Mouse (Mus musculus): ENCODE results near the gene Rasl11a. TPM values are rescaled to one million over a fixed set of nuclear protein-coding genes. Genes with fewer than 3 reads are reported as not detected.

Gene Rasl11a
- polyA plus RNA-seq, 1 experiment from 2014 or later, result 10.2 TPM

GRCm38 (mm10) chr5:146857620-146858019 is 12.7 kb downstream of the Rasl11a start:
- Histone ChIP-seq H3K36me3 (ENCODE audit: control insufficient read depth, insufficient read depth, low read length) (no peaks in the 10 kb centered on the region), H3K9ac (ENCODE audit: low read depth, low read length) (no peak overlapping the region), H3K9me3 (replicated peaks; ENCODE audit: control insufficient read depth, low read length, poor library complexity, severe bottlenecking) (no peaks in the 10 kb centered on the region), H3K27me3 (ENCODE audit: control insufficient read depth, insufficient read depth, low read depth, low read length) (no peaks in the 10 kb centered on the region), H3K4me1 (ENCODE audit: control insufficient read depth, insufficient read depth, low read length) (no peaks in the 10 kb centered on the region), H3K4me2 (ENCODE audit: low read length) (no peak overlapping the region), H3K27ac (ENCODE audit: low read length) (no peak overlapping the region), H3K4me3 (ENCODE audit: low read depth, low read length) (no peak overlapping the region)
- ATAC-seq, result no peak
- WGBS, result 82% methylated on average over 8 of the region's 8 CpGs

GRCm38 (mm10) chr5:146858772-146859171 is 13.9 kb downstream of the Rasl11a start:
- no peaks in the 10 kb centered on the region for H3K4me1 ChIP-seq (ENCODE audit: control insufficient read depth, insufficient read depth, low read length)
- H3K4me2 ChIP-seq (ENCODE audit: low read length), result no peak overlapping the region
- H3K9ac ChIP-seq (ENCODE audit: low read depth, low read length), result no peak overlapping the region
- H3K9me3 ChIP-seq (replicated peaks; ENCODE audit: control insufficient read depth, low read length, poor library complexity, severe bottlenecking), result no peaks in the 10 kb centered on the region
- H3K27me3 ChIP-seq (ENCODE audit: control insufficient read depth, insufficient read depth, low read depth, low read length), result no peaks in the 10 kb centered on the region
- 0 out of 2 replicates have a peak, but pooled peaks have one; percentile 45 for ATAC-seq
- H3K27ac ChIP-seq (ENCODE audit: low read length), result no peak overlapping the region
- 78% methylated on average over 9 of the region's 9 CpGs for WGBS
- H3K36me3 ChIP-seq (ENCODE audit: control insufficient read depth, insufficient read depth, low read length), result no peaks in the 10 kb centered on the region
- no peak overlapping the region for H3K4me3 ChIP-seq (ENCODE audit: low read depth, low read length)

GRCm38 (mm10) chr5:146859246-146859645 is 14.4 kb downstream of the Rasl11a start:
- H3K4me2 ChIP-seq (ENCODE audit: low read length), result no peak overlapping the region
- H3K36me3 ChIP-seq (ENCODE audit: control insufficient read depth, insufficient read depth, low read length), result no peaks in the 10 kb centered on the region
- H3K4me1 ChIP-seq (ENCODE audit: control insufficient read depth, insufficient read depth, low read length), result no peaks in the 10 kb centered on the region
- no peaks in the 10 kb centered on the region for H3K27me3 ChIP-seq (ENCODE audit: control insufficient read depth, insufficient read depth, low read depth, low read length)
- 74% methylated on average over 8 of the region's 8 CpGs for whole genome bisulfite sequencing
- H3K4me3 ChIP-seq (ENCODE audit: low read depth, low read length), result no peak overlapping the region
- no peaks in the 10 kb centered on the region for H3K9me3 ChIP-seq (replicated peaks; ENCODE audit: control insufficient read depth, low read length, poor library complexity, severe bottlenecking)
- ATAC-seq, result no peak
- no peak overlapping the region for H3K27ac ChIP-seq (ENCODE audit: low read length)
- no peak overlapping the region for H3K9ac ChIP-seq (ENCODE audit: low read depth, low read length)

GRCm38 (mm10) chr5:146860222-146860998 is 15.5 kb downstream of the Rasl11a start:
- H3K27ac ChIP-seq (ENCODE audit: low read length), result no peak overlapping the region
- ATAC-seq, result no peak
- H3K4me3 ChIP-seq (ENCODE audit: low read depth, low read length), result no peak overlapping the region
- H3K36me3 ChIP-seq (ENCODE audit: control insufficient read depth, insufficient read depth, low read length), result no peaks in the 10 kb centered on the region
- no peak overlapping the region for H3K4me2 ChIP-seq (ENCODE audit: low read length)
- H3K9ac ChIP-seq (ENCODE audit: low read depth, low read length), result no peak overlapping the region
- 84% methylated on average over 18 of the region's 18 CpGs for WGBS
- H3K27me3 ChIP-seq (ENCODE audit: control insufficient read depth, insufficient read depth, low read depth, low read length), result no peaks in the 10 kb centered on the region
- H3K9me3 ChIP-seq (replicated peaks; ENCODE audit: control insufficient read depth, low read length, poor library complexity, severe bottlenecking), result no peaks in the 10 kb centered on the region
- no peaks in the 10 kb centered on the region for H3K4me1 ChIP-seq (ENCODE audit: control insufficient read depth, insufficient read depth, low read length)

GRCm38 (mm10) chr5:146861588-146861987 is 16.7 kb downstream of the Rasl11a start:
- H3K4me1 ChIP-seq (ENCODE audit: control insufficient read depth, insufficient read depth, low read length), result no peaks in the 10 kb centered on the region
- WGBS, result 41% methylated on average over 7 of the region's 7 CpGs
- ATAC-seq, result no peak
- H3K36me3 ChIP-seq (ENCODE audit: control insufficient read depth, insufficient read depth, low read length), result no peaks in the 10 kb centered on the region
- H3K27ac ChIP-seq (ENCODE audit: low read length), result no peak overlapping the region; the same call in 1 of the 2 replicates
- no peaks in the 10 kb centered on the region for H3K27me3 ChIP-seq (ENCODE audit: control insufficient read depth, insufficient read depth, low read depth, low read length)
- H3K4me2 ChIP-seq (ENCODE audit: low read length), result no peak overlapping the region
- H3K9me3 ChIP-seq (replicated peaks; ENCODE audit: control insufficient read depth, low read length, poor library complexity, severe bottlenecking), result no peaks in the 10 kb centered on the region
- no peak overlapping the region for H3K9ac ChIP-seq (ENCODE audit: low read depth, low read length)
- H3K4me3 ChIP-seq (ENCODE audit: low read depth, low read length), result no peak overlapping the region

DNA sequence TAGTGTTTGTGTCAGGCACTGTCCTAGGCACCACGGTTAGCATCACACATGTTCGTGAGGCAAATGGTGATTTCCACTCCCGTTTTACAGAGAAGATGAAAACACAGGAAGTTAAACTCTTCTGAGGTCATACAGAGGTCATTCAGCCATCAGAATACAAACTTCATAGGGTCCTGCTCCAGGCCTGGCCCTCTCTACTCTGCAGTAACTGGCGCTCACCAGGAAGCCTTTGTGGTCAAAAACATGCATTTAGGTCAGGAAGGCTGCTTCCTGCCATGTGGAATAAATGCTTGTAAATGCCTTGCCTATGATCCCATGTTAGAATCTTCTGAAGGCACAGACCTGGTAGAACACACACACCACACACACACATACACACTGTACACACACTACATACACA is 20.6 kb downstream of the Rasl11a start:
- Histone ChIP-seq H3K4me2 (ENCODE audit: low read length) (no peak overlapping the region), H3K4me1 (ENCODE audit: control insufficient read depth, insufficient read depth, low read length) (0 out of 2 replicates have a peak, but pooled peaks cover 4% of the 10 kb centered on the region), H3K9me3 (replicated peaks; ENCODE audit: control insufficient read depth, low read length, poor library complexity, severe bottlenecking) (no peaks in the 10 kb centered on the region), H3K27me3 (ENCODE audit: control insufficient read depth, insufficient read depth, low read depth, low read length) (no peaks in the 10 kb centered on the region), H3K27ac (ENCODE audit: low read length) (no peak overlapping the region), H3K4me3 (ENCODE audit: low read depth, low read length) (no peak overlapping the region), H3K9ac (ENCODE audit: low read depth, low read length) (no peak overlapping the region), H3K36me3 (ENCODE audit: control insufficient read depth, insufficient read depth, low read length) (no peaks in the 10 kb centered on the region)
- no peak for ATAC-seq
- 82% methylated on average over 4 of the region's 4 CpGs for WGBS

GRCm38 (mm10) chr5:146866277-146866676 is 21.4 kb downstream of the Rasl11a start:
- ATAC-seq, result no peak
- Histone ChIP-seq H3K9ac (ENCODE audit: low read depth, low read length) (no peak overlapping the region), H3K4me3 (ENCODE audit: low read depth, low read length) (no peak overlapping the region), H3K27me3 (ENCODE audit: control insufficient read depth, insufficient read depth, low read depth, low read length) (no peaks in the 10 kb centered on the region), H3K9me3 (replicated peaks; ENCODE audit: control insufficient read depth, low read length, poor library complexity, severe bottlenecking) (no peaks in the 10 kb centered on the region), H3K4me2 (ENCODE audit: low read length) (no peak overlapping the region), H3K27ac (ENCODE audit: low read length) (no peak overlapping the region), H3K36me3 (ENCODE audit: control insufficient read depth, insufficient read depth, low read length) (no peaks in the 10 kb centered on the region), H3K4me1 (ENCODE audit: control insufficient read depth, insufficient read depth, low read length) (0 out of 2 replicates have a peak, but pooled peaks cover 4% of the 10 kb centered on the region)
- 98% methylated on average over 2 of the region's 2 CpGs for WGBS

- Histone ChIP-seq H3K4me2 (ENCODE audit: low read length) (peak overlapping the region; percentile 43), H3K36me3 (ENCODE audit: control insufficient read depth, insufficient read depth, low read length) (no peaks in the 10 kb centered on the region), H3K4me1 (ENCODE audit: control insufficient read depth, insufficient read depth, low read length) (0 out of 2 replicates have a peak, but pooled peaks cover 4% of the 10 kb centered on the region), H3K4me3 (ENCODE audit: low read depth, low read length) (0 out of 2 replicates have a peak overlapping the region, but pooled peaks have one; percentile 3), H3K9me3 (replicated peaks; ENCODE audit: control insufficient read depth, low read length, poor library complexity, severe bottlenecking) (no peaks in the 10 kb centered on the region), H3K27me3 (ENCODE audit: control insufficient read depth, insufficient read depth, low read depth, low read length) (no peaks in the 10 kb centered on the region), H3K9ac (ENCODE audit: low read depth, low read length) (peak overlapping the region; percentile 36; the same call in 1 of the 2 replicates), H3K27ac (ENCODE audit: low read length) (peak overlapping the region; percentile 44)
- peak; percentile 84 for ATAC-seq
- WGBS, result 5% methylated on average over 19 of the region's 19 CpGs
These were observed 22.5 kb downstream of the Rasl11a start for GRCm38 (mm10) chr5:146867246-146867945.

DNA sequence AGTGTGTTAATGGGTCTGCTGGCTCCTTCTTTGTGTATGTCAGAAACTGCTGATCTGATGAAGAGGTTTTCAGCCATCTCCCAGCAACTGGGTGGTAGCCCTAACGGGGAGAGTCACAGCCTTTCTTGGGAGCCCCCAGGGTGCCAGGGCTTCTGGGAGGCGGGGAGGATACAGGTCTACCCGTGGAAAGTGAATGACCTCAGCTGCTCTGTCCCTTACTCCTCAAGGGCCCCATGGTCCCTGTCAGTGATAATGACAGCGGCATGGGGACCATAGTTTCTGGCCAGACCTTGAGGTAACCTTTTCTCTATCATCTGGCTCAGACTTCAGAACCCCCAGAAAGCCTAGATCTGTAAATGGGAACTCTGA is 23.1 kb downstream of the Rasl11a start:
- ATAC-seq, result peak; percentile 48
- Histone ChIP-seq H3K27me3 (ENCODE audit: control insufficient read depth, insufficient read depth, low read depth, low read length) (no peaks in the 10 kb centered on the region), H3K36me3 (ENCODE audit: control insufficient read depth, insufficient read depth, low read length) (no peaks in the 10 kb centered on the region), H3K9me3 (replicated peaks; ENCODE audit: control insufficient read depth, low read length, poor library complexity, severe bottlenecking) (no peaks in the 10 kb centered on the region), H3K4me1 (ENCODE audit: control insufficient read depth, insufficient read depth, low read length) (0 out of 2 replicates have a peak, but pooled peaks cover 4% of the 10 kb centered on the region), H3K4me3 (ENCODE audit: low read depth, low read length) (no peak overlapping the region), H3K9ac (ENCODE audit: low read depth, low read length) (no peak overlapping the region), H3K4me2 (ENCODE audit: low read length) (peak overlapping the region; percentile 43), H3K27ac (ENCODE audit: low read length) (peak overlapping the region; percentile 44)
- WGBS, result 10% methylated on average over 4 of the region's 4 CpGs

All from midbrain, embryonic 16.5 days (tissue).